Mouse (Mus musculus): ENCODE data around the gene Hhipl2. TPM values are rescaled to one million over a fixed set of nuclear protein-coding genes. Genes with fewer than 3 reads are reported as not detected.

Hhipl2 gene
- not detected in 2 replicates for polyA plus RNA-seq (2012)

DNA sequence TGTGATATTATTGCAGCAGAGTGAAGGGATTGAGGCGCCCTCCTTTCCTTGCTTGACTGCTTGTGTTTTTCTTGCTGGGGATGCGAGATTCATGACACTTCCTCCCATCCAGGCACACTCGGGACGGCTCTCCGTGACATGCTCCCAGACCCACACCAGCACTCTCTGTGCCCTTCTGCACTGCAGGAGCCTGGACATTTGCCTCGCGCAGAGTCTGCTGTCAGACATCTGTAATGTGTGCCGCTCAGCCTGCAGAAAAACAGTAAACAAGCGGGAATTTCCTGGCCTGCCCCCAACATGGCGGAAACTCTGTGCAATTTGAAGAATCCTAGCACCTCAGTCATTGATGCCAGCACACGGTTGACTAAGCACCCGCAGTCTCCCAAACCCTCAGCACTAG, at the start of gene Hhipl2:
TSS of gene Hhipl2 (plus strand) at position 343 of the 400 bp plus-strand sequence.
- TF ChIP-seq GATA1 (IDR thresholded peaks at IDR 0.05; ENCODE audit: low read length) = no peak

DNA sequence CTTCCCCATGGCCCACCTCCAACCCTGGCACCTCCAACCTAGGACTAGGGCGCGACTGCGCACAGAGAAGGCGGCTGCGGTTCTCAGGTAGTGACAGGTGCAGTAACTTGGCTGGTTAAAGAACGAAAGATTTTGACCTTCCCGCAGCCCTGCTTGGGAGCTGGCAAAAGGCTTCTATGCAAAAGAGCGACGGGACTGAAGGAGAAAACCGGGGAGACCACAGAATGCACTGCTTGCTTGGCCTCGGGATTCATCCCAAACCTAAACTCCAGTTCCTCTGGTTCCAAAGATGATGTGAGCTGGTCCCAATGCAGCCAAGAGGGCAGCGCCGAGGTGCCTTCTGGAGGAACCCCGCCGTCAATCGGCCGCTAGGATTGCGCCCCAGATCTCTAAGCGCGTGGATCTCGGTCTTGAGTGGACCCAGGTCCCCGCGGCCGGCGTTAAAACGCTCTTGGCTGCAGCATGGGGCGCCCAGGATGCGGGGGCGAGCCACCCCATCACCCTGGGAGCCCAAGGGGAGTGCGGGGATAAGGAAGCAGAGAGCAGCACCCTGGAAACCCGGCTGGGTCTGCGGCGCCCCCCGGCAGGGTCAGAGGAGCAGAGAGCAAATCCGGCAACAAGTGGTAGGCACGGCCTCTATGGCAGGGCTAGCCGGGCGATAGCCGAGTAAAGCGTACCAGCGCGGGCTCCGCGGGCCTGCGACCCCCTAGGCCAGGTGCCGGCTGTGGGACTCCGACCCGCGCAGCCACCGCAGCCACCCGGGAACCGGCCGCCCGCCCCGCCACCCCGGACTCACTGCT, 49.2 kb upstream of the Hhipl2 start:
- no peak for TF ChIP-seq GATA1 (IDR thresholded peaks at IDR 0.05; ENCODE audit: low read length)

DNA sequence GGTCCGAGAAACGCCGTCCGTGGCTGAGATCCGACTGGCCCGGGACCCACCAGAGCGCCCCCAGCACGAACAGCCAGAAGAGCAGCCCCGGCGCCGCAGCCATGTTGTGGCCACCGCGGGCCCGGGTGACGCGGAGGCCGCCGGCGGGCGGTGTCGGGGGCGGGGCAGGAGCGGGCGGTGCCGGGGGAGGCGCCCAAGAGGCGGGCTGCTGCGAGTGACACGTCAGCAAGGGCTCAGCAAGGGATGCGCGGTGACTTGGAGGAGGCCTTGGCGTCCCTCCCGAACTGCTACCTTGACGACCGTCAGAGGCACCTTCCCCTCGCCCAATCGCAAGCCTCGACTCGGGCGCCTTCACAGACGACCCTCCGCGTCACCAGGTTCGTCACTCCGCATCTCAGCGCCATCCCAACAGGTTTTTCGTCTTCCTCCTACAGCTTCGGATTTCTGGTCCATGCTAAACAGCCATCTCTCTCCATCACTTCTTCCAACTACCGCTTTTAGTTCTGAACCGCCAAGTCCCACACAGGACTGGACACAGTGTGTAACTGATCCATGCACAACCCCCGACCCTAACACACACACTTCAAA, 48.5 kb upstream of the Hhipl2 start, which contains the start of gene Mia3:
TSS of gene Mia3 (minus strand) at position 127 of the 588 bp plus-strand sequence.
- TF ChIP-seq GATA1 (IDR thresholded peaks at IDR 0.05; ENCODE audit: low read length) = no peak

DNA sequence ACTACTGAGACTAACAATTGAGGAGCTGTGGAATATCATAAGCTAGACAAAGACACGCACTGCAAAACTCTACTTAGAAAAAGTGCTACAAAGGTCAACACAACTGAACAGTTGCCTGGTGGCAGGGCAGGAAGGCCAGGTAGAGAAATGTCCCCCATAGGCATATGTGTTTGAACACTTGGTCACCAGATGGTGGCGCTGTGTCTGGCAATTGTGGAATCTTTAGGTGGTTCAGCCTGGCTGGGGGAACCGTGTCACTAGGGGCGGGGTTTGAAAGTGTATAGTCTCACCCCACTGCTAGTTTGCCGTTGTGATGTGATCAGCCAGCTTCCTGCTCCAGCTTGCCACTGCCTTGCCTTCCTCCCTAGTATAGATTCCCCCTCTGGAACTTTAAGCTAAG, 43.3 kb upstream of the Hhipl2 start:
- TF ChIP-seq GATA1 (IDR thresholded peaks at IDR 0.05; ENCODE audit: low read length) = no peak

DNA sequence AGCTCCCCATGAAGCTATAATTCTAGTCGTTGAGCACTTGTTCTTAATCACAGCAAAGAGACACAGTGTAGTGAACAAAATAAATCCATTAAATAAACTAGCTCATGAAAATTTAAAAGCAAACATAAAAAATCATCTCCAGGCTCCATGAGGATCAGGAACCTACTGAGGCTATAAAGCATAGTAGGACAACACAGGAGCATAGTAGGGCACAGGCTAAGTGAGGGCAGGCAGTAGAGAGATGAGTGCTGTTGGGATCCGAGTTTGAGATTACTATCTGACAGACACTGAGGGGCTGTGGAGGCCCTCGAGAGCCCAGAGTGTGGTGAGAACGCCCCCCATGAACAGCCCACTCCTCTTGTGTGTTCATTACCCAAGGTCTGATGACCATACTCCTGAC, 41.0 kb upstream of the Hhipl2 start:
- no peak for TF ChIP-seq GATA1 (IDR thresholded peaks at IDR 0.05; ENCODE audit: low read length)

DNA sequence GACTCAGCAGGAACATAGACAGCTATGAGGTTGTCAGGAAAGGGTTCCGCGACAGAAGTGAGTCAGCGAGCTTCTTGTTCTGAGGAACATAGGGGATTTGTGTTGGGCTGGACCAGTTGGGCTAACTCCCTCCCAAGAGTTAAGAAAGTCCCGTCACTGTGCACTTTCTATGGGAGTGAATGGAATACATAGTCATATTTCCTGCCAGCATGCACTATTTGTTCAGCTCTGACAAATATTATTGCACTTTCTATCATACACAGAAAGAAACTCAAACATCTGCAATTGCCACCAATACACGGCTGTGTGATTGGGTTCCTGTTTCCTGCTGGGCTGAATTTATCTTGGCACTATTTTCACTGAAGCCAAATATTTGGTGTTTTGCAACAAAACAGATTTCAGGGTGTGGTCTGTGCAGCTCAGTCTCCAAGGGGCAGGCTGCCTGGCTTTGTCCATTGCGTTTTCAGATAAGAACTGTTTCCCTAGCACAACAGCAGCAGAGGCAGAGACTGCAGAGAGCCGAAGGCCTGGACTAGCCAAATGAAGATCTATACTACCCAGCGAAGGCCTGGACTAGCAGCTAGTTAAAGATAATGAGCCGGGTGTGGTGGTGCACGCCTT, 39.6 kb upstream of the Hhipl2 start:
- TF ChIP-seq GATA1 (IDR thresholded peaks at IDR 0.05; ENCODE audit: low read length) = no peak

DNA sequence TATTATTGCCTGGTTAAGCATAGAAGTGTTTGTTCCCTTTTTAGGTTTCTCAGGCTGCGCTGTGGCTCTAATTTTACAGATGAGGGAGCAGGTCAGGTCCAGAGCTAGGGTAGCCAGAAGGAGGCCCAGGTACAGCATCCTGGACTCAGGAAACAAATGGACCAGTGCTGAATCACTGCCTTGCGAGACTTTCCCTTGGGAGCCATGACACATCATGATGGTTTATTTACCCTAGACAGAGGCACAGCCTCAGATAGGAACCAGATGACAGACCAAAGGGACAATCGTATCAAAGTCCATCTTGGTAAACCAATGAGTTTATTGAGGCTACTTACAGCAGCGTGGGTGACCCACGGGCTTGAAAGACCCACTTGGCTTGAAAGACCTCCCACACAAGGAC, 36.2 kb upstream of the Hhipl2 start:
- no peak for TF ChIP-seq GATA1 (IDR thresholded peaks at IDR 0.05; ENCODE audit: low read length)

DNA sequence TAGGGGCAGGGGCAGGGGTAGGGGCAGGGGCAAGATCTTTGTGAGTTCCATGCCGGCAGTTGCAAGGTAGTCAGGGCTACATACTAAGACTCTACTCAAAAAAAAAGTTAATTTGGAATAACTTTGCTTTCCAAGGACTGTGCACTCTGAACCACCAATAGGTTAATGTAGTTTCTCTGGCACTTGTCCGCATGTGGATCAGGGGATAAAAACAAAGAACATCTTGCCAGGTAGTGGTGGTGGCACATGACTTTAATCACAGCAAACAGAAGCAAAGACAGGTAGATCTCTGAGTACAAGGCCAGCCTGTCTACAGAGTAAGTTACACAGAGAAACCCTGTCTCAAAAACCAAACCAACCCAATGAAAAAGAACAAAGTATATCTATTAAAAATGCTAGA, 35.4 kb upstream of the Hhipl2 start:
- no peak for TF ChIP-seq GATA1 (IDR thresholded peaks at IDR 0.05; ENCODE audit: low read length)

DNA sequence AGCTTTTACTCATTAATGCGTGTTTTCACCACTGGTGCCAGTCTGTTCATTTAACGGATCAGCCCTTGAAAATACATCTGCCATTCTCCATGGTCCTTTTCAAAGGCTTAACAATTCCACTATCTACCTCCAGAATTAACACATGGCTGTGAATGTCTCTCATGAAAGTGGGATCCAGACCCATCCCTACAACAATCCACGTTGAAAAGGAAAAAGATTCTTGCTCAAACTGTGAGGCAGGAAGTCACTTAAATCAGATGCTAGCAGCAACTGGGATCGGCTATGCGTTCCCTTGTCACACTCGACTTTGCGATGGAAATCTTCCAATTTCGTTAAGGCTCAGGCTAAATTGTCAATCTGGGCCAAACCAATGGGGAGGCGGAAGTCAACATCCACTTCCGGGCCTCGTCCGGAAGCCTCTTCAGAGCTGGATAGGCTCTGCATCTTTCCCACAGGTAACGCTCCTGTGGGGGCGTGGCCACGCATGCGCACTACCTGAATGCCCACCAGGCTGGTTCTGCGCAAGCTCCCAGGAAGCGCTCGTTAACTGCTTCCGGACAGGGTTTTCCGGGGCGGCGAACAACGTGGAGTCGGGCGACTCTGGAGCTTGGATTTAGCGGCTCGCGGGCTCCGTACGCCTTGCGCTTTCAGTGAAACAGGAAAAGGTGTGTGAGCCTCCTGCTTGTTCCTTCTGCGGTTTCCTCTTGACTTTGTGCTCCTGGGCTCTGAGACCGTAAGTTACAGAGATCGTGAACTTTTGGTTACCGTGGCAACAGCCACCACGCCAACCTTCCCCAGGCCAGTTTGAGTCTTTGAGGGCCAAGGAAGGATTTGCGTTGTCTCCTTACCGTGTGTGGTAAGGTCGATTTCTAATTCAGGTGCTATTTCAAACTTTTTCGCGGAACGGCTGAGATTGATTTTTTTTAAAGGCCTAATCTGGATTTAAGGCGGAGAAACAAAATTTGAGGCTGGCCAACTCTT, 29.3 kb upstream of the Hhipl2 start, which contains the start of gene Taf1a:
TSS of gene Taf1a (plus strand) at position 556 of the 981 bp plus-strand sequence.
- TF ChIP-seq GATA1 (IDR thresholded peaks at IDR 0.05; ENCODE audit: low read length) = no peak

DNA sequence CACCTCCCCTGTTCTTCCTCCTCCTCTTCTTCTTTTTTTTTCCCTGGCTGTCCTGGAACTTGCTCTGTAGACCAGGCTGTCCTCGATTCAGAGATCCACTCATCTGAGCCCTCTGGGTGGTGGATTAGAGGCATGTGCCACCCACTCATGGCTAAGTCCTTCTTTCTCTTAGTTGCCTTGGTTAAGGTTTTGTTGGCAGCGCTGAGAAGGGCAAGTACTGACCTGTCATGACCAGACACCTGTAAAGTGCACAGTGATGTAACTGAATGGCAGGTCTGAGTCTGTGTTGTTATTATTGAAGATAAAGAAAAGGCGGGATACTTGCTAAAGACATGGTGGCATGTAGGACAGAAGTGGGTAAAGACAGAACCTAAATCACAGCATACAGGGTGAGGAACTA, 14.6 kb upstream of the Hhipl2 start:
- no peak for TF ChIP-seq GATA1 (IDR thresholded peaks at IDR 0.05; ENCODE audit: low read length)

DNA sequence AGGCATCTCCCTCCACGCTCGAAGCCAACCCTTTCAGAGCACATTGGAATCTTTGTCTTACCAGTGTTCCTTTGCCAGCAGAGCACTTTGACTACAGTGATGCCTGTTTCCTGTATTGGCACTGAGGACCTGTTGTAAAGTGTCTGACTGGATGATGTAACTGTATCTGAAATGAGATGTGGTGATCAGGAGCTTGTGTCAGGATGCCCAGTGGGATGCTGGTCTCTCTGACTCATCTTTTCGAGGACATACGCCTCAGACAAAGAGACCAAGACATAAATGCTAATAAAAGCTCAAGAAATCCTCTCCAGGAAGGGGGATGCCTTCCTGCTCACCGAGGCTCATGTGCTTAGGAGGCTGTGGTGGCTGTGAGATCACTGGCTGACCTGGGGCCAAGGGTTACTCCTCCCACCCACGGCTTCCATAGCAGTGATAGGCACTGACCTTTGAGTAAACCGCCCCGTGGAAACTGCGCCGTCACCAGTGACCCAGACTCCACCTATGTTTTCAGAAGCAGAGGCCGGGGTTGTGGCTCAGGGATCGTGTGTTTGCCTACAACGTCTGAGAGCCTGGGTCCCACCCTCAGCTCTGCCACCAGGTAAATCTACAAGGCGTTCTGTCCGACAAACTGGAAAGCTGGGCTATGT, 3.8 kb upstream of the Hhipl2 start:
- no peak for TF ChIP-seq GATA1 (IDR thresholded peaks at IDR 0.05; ENCODE audit: low read length)

DNA sequence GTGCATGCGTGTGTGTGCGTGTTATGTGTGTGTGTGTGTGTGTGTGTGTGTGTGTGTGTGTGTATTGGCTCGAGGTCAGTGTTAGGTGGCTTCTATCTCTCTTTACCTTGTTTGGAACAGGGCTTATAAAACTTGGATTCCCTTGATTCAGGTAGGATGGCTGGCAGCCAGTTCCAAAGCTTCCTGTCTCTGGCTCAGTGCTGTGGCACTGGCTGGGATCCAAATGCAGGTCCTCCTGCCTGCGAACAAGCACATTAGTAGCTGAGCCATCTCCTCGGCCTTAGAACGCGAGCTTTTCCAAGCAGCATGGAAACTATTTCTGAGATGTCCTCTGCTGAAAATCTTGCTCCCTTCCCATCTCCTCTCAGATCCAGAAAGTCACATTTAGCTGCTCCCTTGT, 1.7 kb downstream of the Hhipl2 start:
- TF ChIP-seq GATA1 (IDR thresholded peaks at IDR 0.05; ENCODE audit: low read length) = no peak

DNA sequence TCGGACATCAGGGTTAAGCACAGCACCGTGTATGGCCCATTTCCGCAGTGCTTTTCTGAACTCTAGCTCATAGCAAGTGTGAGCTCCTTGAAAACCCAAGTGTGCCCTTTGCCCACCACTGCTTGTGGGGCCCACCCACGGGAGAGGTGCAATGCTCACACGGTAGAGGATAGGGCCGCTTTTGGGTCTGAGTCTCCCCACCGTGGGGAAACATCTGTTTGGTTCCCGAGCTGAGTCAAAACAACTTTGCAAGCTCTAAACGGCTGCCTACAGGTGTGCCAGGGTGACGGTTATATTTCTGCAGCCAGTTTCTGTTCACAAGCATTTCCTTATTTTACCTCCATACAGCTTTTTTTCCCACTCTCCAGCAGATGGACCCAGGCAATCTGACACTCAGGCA, 2.3 kb downstream of the Hhipl2 start:
- TF ChIP-seq GATA1 (IDR thresholded peaks at IDR 0.05; ENCODE audit: low read length) = no peak

DNA sequence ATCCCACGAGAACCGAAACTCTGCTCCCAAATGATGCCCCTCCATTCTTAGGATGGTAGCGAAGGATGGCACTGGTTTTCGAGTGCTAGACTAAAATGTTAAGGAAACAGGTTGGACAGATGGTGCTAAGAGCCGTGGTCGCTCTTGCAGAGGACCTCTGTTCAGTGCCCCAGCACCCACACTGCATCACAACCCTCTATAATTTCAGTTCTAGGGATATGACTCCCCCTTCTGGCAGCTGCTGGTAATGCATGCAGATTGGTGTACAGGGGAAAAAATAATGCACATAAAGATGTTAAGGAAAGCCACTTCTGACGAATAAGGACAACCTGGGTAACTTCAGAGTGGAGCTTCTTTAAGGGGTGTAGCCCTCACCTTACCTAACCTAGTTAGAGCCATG, 6.1 kb downstream of the Hhipl2 start:
- no peak for TF ChIP-seq GATA1 (IDR thresholded peaks at IDR 0.05; ENCODE audit: low read length)

DNA sequence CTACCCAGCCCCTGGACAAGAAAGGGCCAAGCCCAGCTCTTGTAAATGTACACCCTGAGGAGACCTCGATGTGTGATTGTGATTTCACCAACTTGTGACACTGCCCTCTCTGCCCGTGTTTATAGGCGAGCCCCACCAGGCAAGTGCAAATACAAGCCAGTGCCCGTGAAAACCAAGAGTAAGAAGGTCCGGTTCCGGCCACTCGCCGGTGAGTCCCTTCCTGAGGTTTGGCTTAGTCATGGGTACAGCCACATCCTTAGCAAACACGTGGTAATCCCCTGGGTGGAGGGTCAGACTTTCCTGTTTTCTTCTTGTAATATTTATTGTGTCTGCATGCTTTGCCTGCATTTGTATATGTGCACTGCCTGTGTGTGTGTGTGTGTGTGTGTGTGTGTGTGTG, 16.9 kb downstream of the Hhipl2 start:
- TF ChIP-seq GATA1 (IDR thresholded peaks at IDR 0.05; ENCODE audit: low read length) = no peak

Data from G1E-ER4 (cell line).